Mouse (Mus musculus): ENCODE data around the gene C2cd2l. TPM values are rescaled to one million over a fixed set of nuclear protein-coding genes. Genes with fewer than 3 reads are reported as not detected.
"Not testable (repeated sequence)": the region's sequence is repeated elsewhere in the genome, so short reads cannot be mapped to it uniquely, and the experiment has no call there.

Gene C2cd2l
- polyA plus RNA-seq, 1 experiment from 2014 or later: 29.3 TPM

- Histone ChIP-seq H3K9ac (no peak overlapping the region), H3K27ac (replicated peaks) (no peak overlapping the region), H3K27me3 (no peaks in the 10 kb centered on the region), H3K4me3 (no peak overlapping the region), H3K9me3 (no peaks in the 10 kb centered on the region), H3K36me3 (peaks cover 26% of the 10 kb centered on the region), H3K4me2 (no peak overlapping the region), H3K4me1 (replicated peaks) (peaks cover 7% of the 10 kb centered on the region)
- ATAC-seq (ENCODE audit: low FRiP score, low read depth): no peak
- WGBS: 66% methylated on average over 3 of the region's 3 CpGs
Measured at GRCm38 (mm10) chr9:44309756-44310155, 10.3 kb downstream of the C2cd2l start.

- ATAC-seq (ENCODE audit: low FRiP score, low read depth): no peak
- 89% methylated on average over 2 of the region's 2 CpGs for WGBS
- Histone ChIP-seq H3K36me3 (peaks cover 8% of the 10 kb centered on the region; the same call in 1 of the 2 replicates), H3K27me3 (no peaks in the 10 kb centered on the region), H3K4me2 (no peak overlapping the region), H3K27ac (replicated peaks) (no peak overlapping the region), H3K9ac (no peak overlapping the region), H3K9me3 (no peaks in the 10 kb centered on the region), H3K4me3 (no peak overlapping the region), H3K4me1 (replicated peaks) (peaks cover 14% of the 10 kb centered on the region)
Measured at GRCm38 (mm10) chr9:44307248-44307647, 12.8 kb downstream of the C2cd2l start.

GRCm38 (mm10) chr9:44306532-44306931 is 13.6 kb downstream of the C2cd2l start:
- no peak overlapping the region for H3K27ac ChIP-seq (replicated peaks)
- WGBS: 86% methylated on average over 6 of the region's 6 CpGs
- H3K36me3 ChIP-seq: peaks cover 13% of the 10 kb centered on the region
- no peak overlapping the region for H3K9ac ChIP-seq
- H3K4me1 ChIP-seq (replicated peaks): peaks cover 14% of the 10 kb centered on the region
- no peaks in the 10 kb centered on the region for H3K9me3 ChIP-seq
- H3K27me3 ChIP-seq: no peaks in the 10 kb centered on the region
- H3K4me3 ChIP-seq: no peak overlapping the region
- H3K4me2 ChIP-seq: no peak overlapping the region
- no peak for ATAC-seq (ENCODE audit: low FRiP score, low read depth)

- Histone ChIP-seq H3K4me3 (peak within 1 kb of the TSS; percentile 71), H3K4me2 (peak within 1 kb of the TSS; percentile 67), H3K9me3 (no peaks in the 10 kb centered on the region), H3K9ac (peak within 1 kb of the TSS; percentile 90), H3K27ac (replicated peaks) (peak within 1 kb of the TSS; percentile 83), H3K27me3 (no peaks in the 10 kb centered on the region), H3K4me1 (replicated peaks) (peaks cover 14% of the 10 kb centered on the region), H3K36me3 (peaks cover 15% of the 10 kb centered on the region)
- WGBS: under 1% methylated on average over 54 of the region's 54 CpGs
- ATAC-seq (ENCODE audit: low FRiP score, low read depth): peak; percentile 98
Measured at GRCm38 (mm10) chr9:44305466-44306079, 14.5 kb downstream of the C2cd2l start, which contains the start of gene Hinfp. Hinfp (minus strand) TSS chr9:44305671.

- not testable (repeated sequence) for H3K4me2 ChIP-seq; H3K9me3 ChIP-seq; H3K4me3 ChIP-seq; ATAC-seq (ENCODE audit: low FRiP score, low read depth); H3K9ac ChIP-seq; H3K27me3 ChIP-seq; H3K27ac ChIP-seq (replicated peaks)
- peaks cover 14% of the 10 kb centered on the region for H3K4me1 ChIP-seq (replicated peaks)
- 97% methylated on average over 3 of the region's 3 CpGs for WGBS
- H3K36me3 ChIP-seq: peaks cover 62% of the 10 kb centered on the region
Measured at GRCm38 (mm10) chr9:44300001-44300400, 20.1 kb downstream of the C2cd2l start.

GRCm38 (mm10) chr9:44292490-44292889 is 27.6 kb downstream of the C2cd2l start:
- H3K27me3 ChIP-seq: no peaks in the 10 kb centered on the region
- 76% methylated on average over 3 of the region's 3 CpGs for WGBS
- no peak overlapping the region for H3K4me3 ChIP-seq
- no peaks in the 10 kb centered on the region for H3K9me3 ChIP-seq
- peaks cover 13% of the 10 kb centered on the region for H3K4me1 ChIP-seq (replicated peaks)
- no peak overlapping the region for H3K27ac ChIP-seq (replicated peaks)
- no peak overlapping the region for H3K4me2 ChIP-seq
- no peak overlapping the region for H3K9ac ChIP-seq
- peaks cover 50% of the 10 kb centered on the region for H3K36me3 ChIP-seq
- no peak for ATAC-seq (ENCODE audit: low FRiP score, low read depth)

GRCm38 (mm10) chr9:44288959-44289291 is 31.2 kb downstream of the C2cd2l start:
- H3K9me3 ChIP-seq: no peaks in the 10 kb centered on the region

GRCm38 (mm10) chr9:44288076-44288958 is 31.8 kb downstream of the C2cd2l start, which contains the start of gene Abcg4:
Abcg4 (minus strand) TSS chr9:44288615.
- Histone ChIP-seq H3K4me1 (replicated peaks) (peaks cover 29% of the 10 kb centered on the region), H3K9me3 (no peaks in the 10 kb centered on the region), H3K27ac (replicated peaks) (peak within 1 kb of the TSS; percentile 75), H3K4me2 (peak within 1 kb of the TSS; percentile 79), H3K9ac (peak within 1 kb of the TSS; percentile 84), H3K36me3 (peaks cover 15% of the 10 kb centered on the region), H3K4me3 (peak within 1 kb of the TSS; percentile 66), H3K27me3 (no peaks in the 10 kb centered on the region)
- WGBS: under 1% methylated on average over 38 of the region's 38 CpGs
- ATAC-seq (ENCODE audit: low FRiP score, low read depth): peak; percentile 76

More at GRCm38 (mm10) chr9:44288959-44289291, 31.2 kb downstream of the C2cd2l start:
- H3K27ac ChIP-seq (replicated peaks): peak overlapping the region; percentile 75
- WGBS: 7% methylated on average over 11 of the region's 11 CpGs
- peak overlapping the region; percentile 66 for H3K4me3 ChIP-seq
- ATAC-seq (ENCODE audit: low FRiP score, low read depth): peak; percentile 2; the same call in 1 of the 2 replicates
- H3K27me3 ChIP-seq: no peaks in the 10 kb centered on the region
- peaks cover 22% of the 10 kb centered on the region for H3K36me3 ChIP-seq
- peak overlapping the region; percentile 79 for H3K4me2 ChIP-seq
- H3K4me1 ChIP-seq (replicated peaks): peaks cover 29% of the 10 kb centered on the region
- peak overlapping the region; percentile 84 for H3K9ac ChIP-seq

- peak overlapping the region; percentile 79 for H3K4me2 ChIP-seq
- H3K27me3 ChIP-seq: no peaks in the 10 kb centered on the region
- H3K4me1 ChIP-seq (replicated peaks): peaks cover 29% of the 10 kb centered on the region
- no peaks in the 10 kb centered on the region for H3K9me3 ChIP-seq
- H3K27ac ChIP-seq (replicated peaks): peak overlapping the region; percentile 75
- WGBS: 0% methylated on average over 47 of the region's 47 CpGs
- H3K9ac ChIP-seq: peak overlapping the region; percentile 84
- H3K36me3 ChIP-seq: peaks cover 10% of the 10 kb centered on the region; the same call in 1 of the 2 replicates
- peak overlapping the region; percentile 66 for H3K4me3 ChIP-seq
- ATAC-seq (ENCODE audit: low FRiP score, low read depth): peak; percentile 49
Measured at GRCm38 (mm10) chr9:44287401-44288075, 32.5 kb downstream of the C2cd2l start.

- no peaks in the 10 kb centered on the region for H3K27me3 ChIP-seq
- peaks cover 29% of the 10 kb centered on the region for H3K4me1 ChIP-seq (replicated peaks)
- WGBS: 4% methylated on average over 11 of the region's 11 CpGs
- peak overlapping the region; percentile 84 for H3K9ac ChIP-seq
- peak; percentile 39; the same call in 1 of the 2 replicates for ATAC-seq (ENCODE audit: low FRiP score, low read depth)
- H3K4me3 ChIP-seq: peak overlapping the region; percentile 66
- no peaks in the 10 kb centered on the region for H3K9me3 ChIP-seq
- H3K4me2 ChIP-seq: peak overlapping the region; percentile 79
- H3K36me3 ChIP-seq: peaks cover 10% of the 10 kb centered on the region; the same call in 1 of the 2 replicates
- H3K27ac ChIP-seq (replicated peaks): peak overlapping the region; percentile 75
Measured at GRCm38 (mm10) chr9:44287003-44287400, 33.1 kb downstream of the C2cd2l start.

- WGBS: 13% methylated on average over 6 of the region's 6 CpGs
Measured at GRCm38 (mm10) chr9:44286256-44286850, 33.7 kb downstream of the C2cd2l start.

More at GRCm38 (mm10) chr9:44286256-44286850, 33.7 kb downstream of the C2cd2l start:
- peak overlapping the region; percentile 79 for H3K4me2 ChIP-seq
- no peak overlapping the region for H3K27ac ChIP-seq (replicated peaks)
- H3K36me3 ChIP-seq: peaks cover 12% of the 10 kb centered on the region
- ATAC-seq (ENCODE audit: low FRiP score, low read depth): no peak
- H3K27me3 ChIP-seq: no peaks in the 10 kb centered on the region
- H3K4me1 ChIP-seq (replicated peaks): peaks cover 29% of the 10 kb centered on the region
- H3K4me3 ChIP-seq: peak overlapping the region; percentile 66
- peak overlapping the region; percentile 84; the same call in 1 of the 2 replicates for H3K9ac ChIP-seq
- no peaks in the 10 kb centered on the region for H3K9me3 ChIP-seq
